Mouse (Mus musculus) kidney, postnatal 4 days (tissue): Measurements from ENCODE around the gene Sh3pxd2a.

Experiments used
- DNase-seq, 2 experiments: peaks; one replicate each; pipeline ENCODE4 v3.0.0; 2021; ENCODE audit warnings: mixed read lengths in 2 of 2

Sh3pxd2a gene

GRCm38 (mm10) chr19:47266070-47266801 lies 198.0 kb downstream of the Sh3pxd2a start:
- peak in 1 of 2 experiments; percentile 31 for DNase-seq

- DNase-seq: peak; percentile 87 to 90
Measured at GRCm38 (mm10) chr19:47264322-47265092, 199.7 kb downstream of the Sh3pxd2a start.

DNA sequence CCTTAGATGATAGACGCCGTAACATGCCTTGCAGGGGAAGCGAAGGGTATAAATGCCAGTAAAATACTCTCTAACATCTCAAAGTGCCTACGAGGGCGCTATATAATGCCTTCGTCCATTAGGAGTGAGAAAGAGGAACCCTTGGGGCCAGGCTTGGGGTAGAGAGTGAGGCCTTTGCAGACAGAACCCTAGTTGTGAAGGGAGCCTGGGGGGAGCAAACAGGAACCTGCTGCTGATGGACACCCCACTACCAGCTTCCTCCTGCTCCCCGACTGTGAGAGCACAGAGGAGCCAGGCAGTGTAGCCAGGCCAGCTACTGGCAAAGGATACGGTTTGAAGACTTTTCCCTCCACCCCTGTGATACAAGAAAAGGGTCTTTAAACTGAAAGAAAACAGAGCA lies 200.6 kb downstream of the Sh3pxd2a start:
- no peak for DNase-seq

- no peak for DNase-seq
Measured at GRCm38 (mm10) chr19:47261196-47261595, 203.0 kb downstream of the Sh3pxd2a start.

GRCm38 (mm10) chr19:47259581-47259980 lies 204.6 kb downstream of the Sh3pxd2a start:
- DNase-seq: peak; percentile 59 to 68

- no peak for DNase-seq
Measured at GRCm38 (mm10) chr19:47255919-47256318, 208.3 kb downstream of the Sh3pxd2a start.

GRCm38 (mm10) chr19:47255036-47255435 lies 209.2 kb downstream of the Sh3pxd2a start:
- DNase-seq: no peak

DNA sequence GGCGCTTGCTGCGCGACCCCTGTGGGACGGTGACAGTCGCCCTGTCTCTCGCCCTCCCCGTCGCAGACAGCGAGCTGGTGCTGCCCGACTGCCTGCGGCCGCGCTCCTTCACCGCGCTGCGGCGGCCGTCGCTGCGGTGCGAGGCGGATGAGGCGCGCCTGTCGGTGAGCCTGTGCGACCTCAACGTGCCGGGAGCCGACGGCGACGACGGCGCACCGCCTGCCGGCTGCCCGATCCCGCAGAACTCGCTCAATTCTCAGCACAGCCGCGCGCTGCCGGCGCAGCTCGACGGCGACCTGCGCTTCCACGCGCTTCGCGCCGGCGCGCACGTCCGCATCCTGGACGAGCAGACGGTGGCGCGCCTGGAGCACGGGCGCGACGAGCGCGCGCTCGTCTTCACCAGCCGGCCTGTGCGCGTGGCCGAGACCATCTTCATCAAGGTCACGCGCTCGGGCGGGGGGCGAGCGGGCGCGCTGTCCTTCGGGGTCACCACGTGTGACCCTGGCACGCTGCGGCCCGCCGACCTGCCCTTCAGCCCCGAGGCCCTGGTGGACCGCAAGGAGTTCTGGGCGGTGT lies 211.1 kb downstream of the Sh3pxd2a start:
- DNase-seq: peak; percentile 55 to 66

DNA sequence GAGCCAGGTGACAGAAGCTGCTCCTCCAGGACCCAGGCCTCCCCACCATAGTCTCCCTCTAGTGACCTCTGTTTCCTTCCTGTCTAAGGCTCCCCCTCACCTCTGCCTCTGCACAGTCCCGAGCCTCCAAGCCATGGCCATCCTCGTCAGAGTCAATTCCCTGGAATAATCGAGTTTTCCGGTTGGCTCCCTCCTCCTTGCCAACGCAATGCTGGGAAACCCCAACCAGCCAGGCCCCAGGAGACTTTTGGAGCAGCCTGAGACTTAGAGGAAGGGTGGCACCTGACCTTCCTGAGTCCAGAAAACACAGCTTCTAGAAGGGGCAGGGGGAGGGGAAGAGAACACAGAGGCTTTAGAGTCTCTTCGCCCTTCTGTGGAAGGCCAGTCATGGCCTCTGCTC lies 213.3 kb downstream of the Sh3pxd2a start:
- no peak for DNase-seq

DNA sequence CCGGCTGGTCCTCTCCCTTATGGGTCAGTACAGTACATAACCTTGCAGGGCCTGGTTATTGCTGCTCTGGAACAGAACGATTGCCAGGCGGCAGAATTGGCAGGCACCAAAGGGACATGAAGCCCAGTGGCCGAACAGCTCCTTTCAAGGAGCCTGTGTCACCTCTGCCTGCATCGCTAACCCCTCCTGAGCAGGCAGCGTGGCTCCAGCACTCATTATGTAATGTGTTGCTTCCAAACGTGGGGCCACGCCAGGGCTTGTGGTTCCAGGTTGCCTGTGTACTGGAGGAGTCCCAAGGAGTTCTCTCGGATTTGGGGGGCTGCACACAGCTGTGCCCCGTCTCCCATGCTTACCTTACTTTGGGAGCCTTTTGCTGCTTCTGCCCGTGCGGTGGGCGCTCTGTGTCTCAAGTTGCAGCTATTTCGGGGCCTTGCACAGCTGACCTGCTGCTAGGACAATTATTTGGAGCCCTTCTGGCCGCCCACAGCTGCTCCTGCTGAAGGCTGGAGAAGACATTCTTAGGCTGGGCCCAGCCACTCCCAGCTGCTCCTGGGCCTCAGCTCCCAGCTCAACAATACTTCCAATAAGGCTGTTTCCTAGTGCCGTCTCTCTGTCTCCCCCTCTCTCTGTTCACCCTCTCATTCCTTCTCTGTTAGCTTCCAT lies 215.2 kb downstream of the Sh3pxd2a start:
- no peak for DNase-seq

DNA sequence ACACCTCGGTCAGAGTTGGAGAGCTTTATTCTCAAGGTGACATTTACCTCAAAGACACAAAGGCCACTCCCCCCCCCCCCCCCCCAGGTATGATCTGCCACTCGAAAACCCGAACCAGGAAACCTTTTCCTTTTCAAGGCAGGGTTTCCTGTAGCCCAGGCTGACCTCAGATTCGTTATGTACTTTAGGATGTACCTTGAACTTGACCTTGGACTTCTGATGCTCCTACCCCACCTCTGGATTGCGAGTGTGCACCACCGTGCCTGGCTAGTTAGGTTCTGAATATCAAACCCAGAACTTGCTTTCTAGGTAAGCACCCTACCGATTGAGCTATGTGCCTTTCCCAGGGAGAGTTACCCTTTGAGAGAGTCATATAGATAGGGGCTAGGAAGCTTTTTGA lies 215.9 kb downstream of the Sh3pxd2a start:
- DNase-seq: no peak

GRCm38 (mm10) chr19:47247791-47248190 lies 216.4 kb downstream of the Sh3pxd2a start:
- peak; percentile 70 to 78 for DNase-seq

- no peak for DNase-seq
Measured at GRCm38 (mm10) chr19:47245512-47245911, 218.7 kb downstream of the Sh3pxd2a start.

DNA sequence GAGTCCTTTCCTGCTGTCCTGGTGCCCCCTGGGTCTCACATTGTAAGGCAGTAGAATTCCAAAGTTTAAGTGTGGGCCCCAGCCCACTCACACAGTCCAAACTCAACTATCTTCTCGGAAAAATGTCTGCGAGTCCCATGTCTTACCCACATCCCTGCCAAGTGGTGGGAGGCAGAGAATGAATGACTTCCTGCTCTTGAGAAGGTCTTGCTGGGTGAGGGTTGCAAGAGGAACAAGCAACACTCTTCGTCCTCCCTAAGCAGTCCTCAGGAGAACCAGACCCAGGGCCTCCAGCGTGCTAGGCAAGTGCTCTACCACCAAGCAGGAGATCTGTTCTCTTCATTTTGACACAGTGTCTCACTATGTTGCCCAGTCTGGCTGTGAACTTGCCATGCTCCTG lies 222.0 kb downstream of the Sh3pxd2a start:
- no peak for DNase-seq

DNA sequence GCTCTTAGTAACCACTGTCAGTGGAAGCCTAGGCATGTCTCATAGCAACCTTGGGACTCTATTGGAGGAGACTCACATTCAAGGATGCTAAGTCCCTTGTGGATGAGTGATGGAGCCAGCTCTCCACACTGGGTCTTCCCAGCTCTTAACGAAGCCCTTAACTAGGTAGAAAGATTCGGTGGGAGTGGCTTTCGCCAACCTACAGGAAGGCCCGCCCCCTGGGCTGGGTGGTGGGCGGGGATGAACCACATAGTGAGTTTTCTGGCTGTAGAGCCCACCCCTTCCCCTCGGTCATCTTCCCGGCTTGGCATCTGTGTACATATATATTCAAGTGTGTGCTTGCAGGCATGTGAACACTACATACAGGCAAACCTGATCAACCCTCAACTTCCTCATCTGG lies 223.2 kb downstream of the Sh3pxd2a start:
- DNase-seq: no peak

GRCm38 (mm10) chr19:47240076-47240475 lies 224.1 kb downstream of the Sh3pxd2a start:
- peak in 1 of 2 experiments; percentile 47 for DNase-seq

DNA sequence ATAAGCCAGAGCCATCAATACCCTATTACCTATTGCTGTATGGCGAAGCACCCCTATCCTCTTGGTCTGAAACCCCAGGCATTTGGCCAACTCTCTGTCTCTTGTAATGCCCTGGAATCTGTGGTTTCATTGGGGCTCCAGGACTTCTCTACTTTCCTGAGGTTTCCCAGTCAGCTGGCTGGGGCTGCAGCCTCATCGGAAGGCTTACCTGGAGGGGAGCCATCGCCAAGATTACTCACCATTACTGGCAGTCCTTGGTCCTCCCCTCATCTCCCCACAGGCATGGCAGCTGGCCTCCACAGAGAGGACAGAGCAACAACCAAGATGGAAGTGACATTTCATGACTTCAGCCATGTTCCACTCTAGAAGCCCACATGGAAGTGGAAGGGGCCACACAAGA lies 231.1 kb downstream of the Sh3pxd2a start:
- no peak for DNase-seq

- DNase-seq: no peak
Measured at GRCm38 (mm10) chr19:47232077-47232865, 231.9 kb downstream of the Sh3pxd2a start.

- no peak for DNase-seq
Measured at GRCm38 (mm10) chr19:47231389-47231788, 232.8 kb downstream of the Sh3pxd2a start.

DNA sequence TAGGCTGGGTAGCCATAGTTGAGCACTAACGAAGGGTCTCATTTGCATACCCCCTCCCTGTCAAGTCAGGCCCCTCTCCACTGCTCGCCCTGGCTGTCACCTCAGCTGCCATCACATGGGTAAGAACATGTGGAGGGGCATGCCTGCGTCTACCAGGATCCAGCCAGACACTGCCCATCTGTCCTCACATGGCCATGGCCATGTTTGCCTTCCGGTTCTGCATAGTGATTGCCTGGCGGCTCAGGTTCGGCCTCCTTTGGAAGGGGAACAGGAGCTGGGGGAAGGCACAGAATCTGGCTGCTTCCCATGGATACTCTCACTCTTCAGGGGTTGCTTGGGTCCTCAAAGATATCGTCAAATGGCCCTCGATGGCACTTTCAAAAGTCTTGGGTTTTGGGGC lies 233.5 kb downstream of the Sh3pxd2a start:
- no peak for DNase-seq

DNA sequence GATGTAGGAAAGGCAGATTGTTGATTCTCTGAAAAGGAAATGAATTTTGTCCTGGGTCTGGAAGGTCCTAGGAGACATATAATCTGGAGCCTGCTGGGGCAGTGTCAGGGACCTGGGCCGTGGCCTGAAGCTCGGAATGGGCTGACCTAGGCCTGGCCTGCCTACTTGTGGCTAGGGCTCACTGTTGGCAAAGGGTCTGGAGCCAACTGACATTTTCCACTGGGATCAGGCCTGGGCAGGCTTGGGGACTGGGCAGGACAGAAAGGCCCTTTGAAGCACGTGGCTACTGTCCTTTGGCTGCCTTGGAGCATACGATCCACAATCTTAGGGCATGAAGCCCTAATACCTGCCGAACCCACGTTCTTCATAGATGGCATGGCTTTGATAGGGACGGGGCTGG lies 234.1 kb downstream of the Sh3pxd2a start:
- DNase-seq: no peak

DNA sequence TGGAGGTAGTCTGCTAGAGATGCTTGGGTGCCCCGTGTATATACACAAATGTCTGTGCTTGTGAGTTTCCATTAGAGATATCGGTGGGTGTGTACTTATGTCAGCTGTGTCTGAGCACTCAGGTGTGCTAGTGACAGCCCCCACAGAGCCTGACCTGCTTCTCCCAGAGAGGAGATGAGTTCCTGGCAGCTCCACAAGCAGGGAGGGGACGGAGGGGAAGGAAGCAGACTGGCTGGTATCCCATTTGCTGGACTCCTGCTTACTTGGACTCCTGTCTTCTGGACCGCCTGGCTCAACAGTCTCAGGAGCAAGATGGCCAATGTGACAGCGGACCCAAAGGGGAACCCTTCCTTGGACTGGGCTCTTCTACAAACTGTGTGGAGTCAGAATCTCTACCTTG lies 234.7 kb downstream of the Sh3pxd2a start:
- DNase-seq: no peak
